Mouse (Mus musculus): ENCODE measurements around the gene AC170998.1. TPM values are rescaled to one million over a fixed set of nuclear protein-coding genes. Genes with fewer than 3 reads are reported as not detected.
"Not testable (repeated sequence)": the region's sequence is repeated elsewhere in the genome, so short reads cannot be mapped to it uniquely, and the experiment has no call there.

Gene AC170998.1
- polyA plus RNA-seq, 1 experiment: 2.0 TPM

DNA sequence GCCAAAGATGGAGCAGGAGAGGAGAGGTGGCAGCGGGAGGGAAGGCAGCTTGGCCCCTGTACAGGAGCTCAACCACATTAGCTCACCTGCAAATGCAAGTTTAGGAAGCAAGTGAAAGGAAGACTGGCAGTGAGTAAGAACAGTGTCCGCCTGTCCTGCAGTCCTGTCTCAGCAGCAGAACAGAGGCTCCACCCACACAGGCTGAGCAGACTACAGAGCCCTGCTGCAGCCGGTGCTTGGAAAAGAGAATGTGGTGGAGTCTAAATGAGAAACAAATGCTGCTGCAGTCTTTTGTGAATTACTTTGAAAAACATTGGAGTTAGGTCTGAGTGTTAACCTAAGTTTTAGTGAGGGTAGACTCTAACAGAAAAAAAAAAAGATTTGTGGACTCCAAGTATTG lies 8.3 kb upstream of the AC170998.1 start:
- Histone ChIP-seq H3K27ac (ENCODE audit: insufficient read depth, low read length) (no peak overlapping the region), H3K4me3 (replicated peaks; ENCODE audit: insufficient read depth, low read depth, low read length) (no peak overlapping the region), H3K4me1 (ENCODE audit: control insufficient read depth, insufficient read depth, low read length) (peaks cover 3% of the 10 kb centered on the region), H3K27me3 (ENCODE audit: control insufficient read depth, insufficient read depth, low read length) (no peaks in the 10 kb centered on the region)
- 64% methylated on average over 3 of the region's 3 CpGs for WGBS
- DNase-seq: no peak
- no peak for TF ChIP-seq CTCF (IDR thresholded peaks at IDR 0.05; ENCODE audit: borderline replicate concordance, insufficient read depth, low read depth, low read length)
- TF ChIP-seq POLR2A (IDR thresholded peaks at IDR 0.05; ENCODE audit: borderline replicate concordance, insufficient read depth, low read length): no peak

DNA sequence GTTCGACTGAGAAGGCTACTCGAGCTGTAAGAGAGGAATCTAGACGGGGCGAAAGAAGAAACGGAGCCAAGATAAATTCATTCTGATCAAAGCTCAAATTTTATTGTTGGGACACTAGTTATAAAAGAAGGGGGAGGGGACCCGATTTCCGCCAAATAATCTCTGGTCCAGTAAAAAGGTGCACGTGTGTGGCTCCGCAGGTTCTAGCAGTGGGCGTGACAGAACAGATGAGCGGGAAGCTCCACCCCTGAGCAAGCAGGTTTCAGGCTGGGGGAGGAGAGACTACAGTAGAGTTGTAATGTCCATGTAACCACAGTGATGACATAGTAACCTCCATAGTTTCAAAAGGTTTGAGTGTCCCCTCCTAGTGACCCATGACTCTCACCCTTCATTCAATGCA lies 1.6 kb downstream of the AC170998.1 start:
- not testable (repeated sequence) for DNase-seq; H3K27me3 ChIP-seq (ENCODE audit: control insufficient read depth, insufficient read depth, low read length); H3K27ac ChIP-seq (ENCODE audit: insufficient read depth, low read length); H3K4me1 ChIP-seq (ENCODE audit: control insufficient read depth, insufficient read depth, low read length); H3K4me3 ChIP-seq (replicated peaks; ENCODE audit: insufficient read depth, low read depth, low read length)
- WGBS: 88% methylated on average over 11 of the region's 11 CpGs

DNA sequence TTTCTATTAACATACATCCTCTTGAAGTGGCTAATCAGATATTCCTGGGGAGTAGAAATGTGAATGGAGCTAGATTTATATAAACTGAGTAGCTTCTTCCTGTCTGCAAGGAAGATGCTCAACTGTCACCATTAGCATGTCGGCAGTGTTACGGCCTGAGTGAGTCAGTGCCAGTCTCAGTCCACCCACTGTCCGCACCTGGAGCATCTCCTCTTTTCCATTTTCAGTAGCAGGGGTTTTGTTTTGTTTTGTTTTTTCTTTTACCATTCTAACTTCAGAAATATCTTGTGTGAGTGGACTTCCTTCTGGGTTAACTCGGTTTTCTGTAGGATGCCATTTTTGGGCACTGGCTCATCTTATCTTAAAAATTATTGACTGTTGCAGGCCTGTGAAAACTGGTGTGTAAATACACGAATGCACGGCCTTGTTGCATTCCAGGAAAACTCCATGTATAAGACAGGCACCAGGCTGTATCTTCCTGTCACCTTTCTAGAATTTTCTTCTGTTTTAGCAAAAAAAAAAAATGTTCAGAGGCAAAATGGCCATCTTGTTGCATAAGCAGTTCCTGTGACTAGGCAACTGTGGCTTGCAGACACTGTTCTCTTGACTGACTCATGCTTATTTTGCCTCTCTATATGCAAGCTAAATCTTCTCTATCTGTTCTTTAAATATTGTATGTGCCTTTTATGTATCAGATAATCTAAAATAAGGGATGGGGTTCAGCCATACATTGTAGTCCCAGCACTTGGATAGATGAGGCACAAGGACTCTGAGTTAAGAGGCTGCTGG lies 9.6 kb downstream of the AC170998.1 start:
- DNase-seq: no peak
- H3K4me3 ChIP-seq (replicated peaks; ENCODE audit: insufficient read depth, low read depth, low read length): no peak overlapping the region
- TF ChIP-seq CTCF (IDR thresholded peaks at IDR 0.05; ENCODE audit: borderline replicate concordance, insufficient read depth, low read depth, low read length) (no peak), POLR2A (IDR thresholded peaks at IDR 0.05; ENCODE audit: borderline replicate concordance, insufficient read depth, low read length) (no peak)
- no peaks in the 10 kb centered on the region for H3K4me1 ChIP-seq (ENCODE audit: control insufficient read depth, insufficient read depth, low read length)
- H3K27ac ChIP-seq (ENCODE audit: insufficient read depth, low read length): no peak overlapping the region
- no peaks in the 10 kb centered on the region for H3K27me3 ChIP-seq (ENCODE audit: control insufficient read depth, insufficient read depth, low read length)
- WGBS: 93% methylated on average over 6 of the region's 6 CpGs

DNA sequence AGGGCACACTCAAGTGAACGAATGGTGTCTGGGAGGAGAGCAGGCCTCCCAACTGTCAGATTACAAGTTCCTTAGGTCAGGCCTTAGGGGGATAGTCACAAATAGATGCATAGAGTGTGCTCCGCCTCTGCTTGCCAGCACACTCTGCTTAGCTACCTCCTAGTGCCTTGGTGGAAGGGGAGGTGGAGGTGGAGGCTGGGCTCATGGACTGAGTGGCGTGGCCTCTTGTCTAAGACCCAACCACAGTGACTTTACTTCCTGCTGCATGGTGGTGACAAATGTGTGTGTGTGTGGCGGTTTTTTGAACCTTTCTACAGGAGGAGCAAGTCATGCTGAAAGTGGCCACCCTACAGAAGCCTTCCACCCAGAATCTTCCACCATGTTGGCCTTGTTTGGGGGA lies 10.6 kb downstream of the AC170998.1 start:
- Histone ChIP-seq H3K4me1 (ENCODE audit: control insufficient read depth, insufficient read depth, low read length) (no peaks in the 10 kb centered on the region), H3K4me3 (replicated peaks; ENCODE audit: insufficient read depth, low read depth, low read length) (no peak overlapping the region), H3K27me3 (ENCODE audit: control insufficient read depth, insufficient read depth, low read length) (no peaks in the 10 kb centered on the region), H3K27ac (ENCODE audit: insufficient read depth, low read length) (no peak overlapping the region)
- no peak for DNase-seq
- WGBS: 77% methylated on average over 4 of the region's 4 CpGs
- TF ChIP-seq POLR2A (IDR thresholded peaks at IDR 0.05; ENCODE audit: borderline replicate concordance, insufficient read depth, low read length) (no peak), CTCF (IDR thresholded peaks at IDR 0.05; ENCODE audit: borderline replicate concordance, insufficient read depth, low read depth, low read length) (no peak)

DNA sequence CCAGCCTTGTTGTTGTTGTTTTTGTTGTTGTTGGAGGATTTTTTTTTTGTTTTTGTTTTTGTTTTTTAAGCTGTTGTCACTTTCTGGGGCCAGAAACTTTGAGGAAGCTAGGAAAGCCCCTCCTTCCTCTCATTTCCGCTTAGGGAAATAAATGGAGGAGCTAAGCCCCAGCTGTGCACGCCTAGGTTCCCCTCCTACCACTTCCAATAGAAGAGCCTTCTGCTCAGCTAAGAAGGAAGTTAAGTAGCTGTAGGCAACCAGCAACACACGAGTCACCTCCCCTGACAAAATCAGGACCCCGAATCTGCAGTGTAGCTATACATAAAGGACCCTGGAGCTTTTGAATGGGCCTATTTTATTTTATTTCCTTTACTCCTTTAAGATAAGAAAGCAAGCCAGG lies 12.1 kb downstream of the AC170998.1 start:
- H3K27ac ChIP-seq (ENCODE audit: insufficient read depth, low read length): no peak overlapping the region
- no peaks in the 10 kb centered on the region for H3K27me3 ChIP-seq (ENCODE audit: control insufficient read depth, insufficient read depth, low read length)
- H3K4me3 ChIP-seq (replicated peaks; ENCODE audit: insufficient read depth, low read depth, low read length): no peak overlapping the region
- no peak for TF ChIP-seq POLR2A (IDR thresholded peaks at IDR 0.05; ENCODE audit: borderline replicate concordance, insufficient read depth, low read length)
- no peak for TF ChIP-seq CTCF (IDR thresholded peaks at IDR 0.05; ENCODE audit: borderline replicate concordance, insufficient read depth, low read depth, low read length)
- H3K4me1 ChIP-seq (ENCODE audit: control insufficient read depth, insufficient read depth, low read length): peaks cover 9% of the 10 kb centered on the region
- WGBS: 92% methylated on average over 4 of the region's 4 CpGs
- DNase-seq: no peak

DNA sequence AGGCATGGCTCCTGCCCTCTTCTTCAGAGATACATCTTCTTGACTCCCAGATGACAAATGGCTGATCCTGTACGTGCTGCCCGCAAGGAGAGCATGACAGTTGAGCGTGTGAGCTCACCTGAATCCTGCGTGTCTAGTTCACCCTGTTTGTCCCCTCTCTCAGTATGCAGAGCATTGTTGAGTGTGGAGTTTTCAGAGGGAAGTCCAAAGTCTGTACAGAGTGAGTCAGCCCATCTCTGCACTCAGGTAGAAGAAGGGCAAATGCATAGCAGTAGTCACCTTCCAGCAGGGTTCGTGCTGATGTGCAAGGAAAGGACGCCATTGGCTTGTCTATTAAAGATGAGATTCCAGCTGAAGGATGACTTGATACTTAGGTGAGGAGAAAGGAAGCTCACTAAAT lies 13.4 kb downstream of the AC170998.1 start:
- WGBS: 95% methylated on average over 6 of the region's 6 CpGs
- Histone ChIP-seq H3K27ac (ENCODE audit: insufficient read depth, low read length) (no peak overlapping the region), H3K27me3 (ENCODE audit: control insufficient read depth, insufficient read depth, low read length) (no peaks in the 10 kb centered on the region), H3K4me3 (replicated peaks; ENCODE audit: insufficient read depth, low read depth, low read length) (no peak overlapping the region), H3K4me1 (ENCODE audit: control insufficient read depth, insufficient read depth, low read length) (peaks cover 12% of the 10 kb centered on the region)
- TF ChIP-seq CTCF (IDR thresholded peaks at IDR 0.05; ENCODE audit: borderline replicate concordance, insufficient read depth, low read depth, low read length) (no peak), POLR2A (IDR thresholded peaks at IDR 0.05; ENCODE audit: borderline replicate concordance, insufficient read depth, low read length) (no peak)
- DNase-seq: no peak

DNA sequence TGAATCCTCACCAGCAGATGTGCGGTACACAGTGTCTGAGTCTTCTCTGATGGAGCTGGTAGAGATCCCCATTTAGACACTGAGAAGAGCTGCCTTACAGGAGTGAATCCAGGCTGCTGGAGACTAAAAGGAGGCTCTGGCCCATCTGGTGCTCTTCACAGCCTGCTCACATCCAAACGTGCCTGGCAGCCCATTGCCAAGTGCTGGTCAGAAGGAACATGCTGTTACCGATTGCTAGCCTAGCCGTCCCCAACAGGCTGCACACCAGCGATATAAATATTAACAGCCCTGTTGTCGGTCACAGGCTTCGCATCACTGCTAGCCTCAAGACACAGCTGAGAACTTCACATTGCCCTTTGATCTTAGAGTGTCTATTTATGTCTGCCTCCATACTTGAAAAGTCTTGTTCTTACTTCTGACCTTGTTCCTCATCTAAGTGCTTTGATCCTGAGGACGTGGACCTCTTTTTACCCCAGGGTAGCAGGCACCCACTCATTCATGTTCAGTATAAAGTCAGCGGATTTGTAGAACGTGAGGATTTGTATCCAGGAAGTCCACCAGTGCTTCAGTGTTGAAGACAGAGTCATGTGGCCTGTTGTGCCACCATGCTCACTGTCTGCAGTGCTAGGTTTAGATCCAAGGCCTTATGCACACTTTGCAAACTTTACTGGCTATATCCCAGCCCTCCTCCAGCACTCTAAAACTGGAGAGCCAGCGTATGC lies 17.4 kb downstream of the AC170998.1 start:
- no peaks in the 10 kb centered on the region for H3K27me3 ChIP-seq (ENCODE audit: control insufficient read depth, insufficient read depth, low read length)
- no peak overlapping the region for H3K4me3 ChIP-seq (replicated peaks; ENCODE audit: insufficient read depth, low read depth, low read length)
- peaks cover 12% of the 10 kb centered on the region for H3K4me1 ChIP-seq (ENCODE audit: control insufficient read depth, insufficient read depth, low read length)
- no peak for TF ChIP-seq POLR2A (IDR thresholded peaks at IDR 0.05; ENCODE audit: borderline replicate concordance, insufficient read depth, low read length)
- TF ChIP-seq CTCF (IDR thresholded peaks at IDR 0.05; ENCODE audit: borderline replicate concordance, insufficient read depth, low read depth, low read length): no peak
- H3K27ac ChIP-seq (ENCODE audit: insufficient read depth, low read length): no peak overlapping the region
- DNase-seq: peak; percentile 55 to 73
- 46% methylated on average over 11 of the region's 11 CpGs for WGBS

DNA sequence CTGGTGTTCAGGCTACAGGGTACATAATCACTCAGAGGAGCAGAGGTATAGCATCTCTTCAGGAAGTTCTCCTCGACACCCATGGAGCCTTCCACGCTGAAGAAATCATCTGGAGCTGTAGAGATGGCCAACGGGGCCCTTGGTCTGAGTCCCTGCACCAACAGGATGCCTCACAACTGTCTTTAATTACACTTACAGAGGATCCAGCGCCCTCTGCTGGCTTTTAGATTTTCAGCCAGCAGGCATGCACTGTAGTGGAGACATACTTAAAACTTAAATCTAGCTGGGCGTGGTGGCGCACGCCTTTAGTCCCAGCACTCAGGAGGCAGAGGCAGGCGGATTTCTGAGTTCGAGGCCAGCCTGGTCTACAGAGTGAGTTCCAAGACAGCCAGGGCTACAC lies 18.0 kb downstream of the AC170998.1 start:
- no peak overlapping the region for H3K27ac ChIP-seq (ENCODE audit: insufficient read depth, low read length)
- DNase-seq: no peak
- no peaks in the 10 kb centered on the region for H3K27me3 ChIP-seq (ENCODE audit: control insufficient read depth, insufficient read depth, low read length)
- TF ChIP-seq POLR2A (IDR thresholded peaks at IDR 0.05; ENCODE audit: borderline replicate concordance, insufficient read depth, low read length): no peak
- TF ChIP-seq CTCF (IDR thresholded peaks at IDR 0.05; ENCODE audit: borderline replicate concordance, insufficient read depth, low read depth, low read length): no peak
- peaks cover 12% of the 10 kb centered on the region for H3K4me1 ChIP-seq (ENCODE audit: control insufficient read depth, insufficient read depth, low read length)
- H3K4me3 ChIP-seq (replicated peaks; ENCODE audit: insufficient read depth, low read depth, low read length): no peak overlapping the region
- 90% methylated on average over 9 of the region's 9 CpGs for WGBS
